Mouse (Mus musculus) heart, adult 9 months (tissue): ENCODE results near the gene Arpc1a.

Source experiments
- DNase-seq, 2 experiments: peaks; one replicate each; pipeline ENCODE4 v3.0.0; 2022; ENCODE audit warnings: low spot score in 2 of 2

The Arpc1a gene

GRCm38 (mm10) chr5:145139571-145140519, 56.2 kb downstream of the Arpc1a start, which contains the start of the genes Pdap1 and Bud31:
Pdap1 (minus strand) TSS chr5:145140238.
Bud31 (plus strand) TSS chr5:145140362.
- peak; percentile 90 to 96 for DNase-seq

- no peak for DNase-seq
These were observed 57.0 kb downstream of the Arpc1a start for GRCm38 (mm10) chr5:145140611-145141010.

GRCm38 (mm10) chr5:145147748-145148147, 64.1 kb downstream of the Arpc1a start:
- DNase-seq, result no peak

GRCm38 (mm10) chr5:145149294-145149693, 65.7 kb downstream of the Arpc1a start:
- DNase-seq, result no peak

GRCm38 (mm10) chr5:145152690-145153089, 69.1 kb downstream of the Arpc1a start:
- no peak for DNase-seq
